8 mouse cellular contexts compared by ENCODE assay signal in genomic region chr13:60174953-60175352, GRCm38 (mm10). TPM values are rescaled to one million over a fixed set of nuclear protein-coding genes. Genes with fewer than 3 reads are reported as not detected.
A peak's percentile ranks its signal among the peaks of the same experiment; 100 is the strongest.
DNase-seq lines count a peak whose midpoint lies in the region; ATAC-seq lines count a peak whose summit lies in the region.

No protein-coding gene starts in this region.

- H3K4me1 ChIP-seq in kidney, embryonic 15.5 days, result peaks cover 38% of the 10 kb centered on the region
- H3K4me1 ChIP-seq in embryonic facial prominence, embryonic 15.5 days, result peaks cover 28% of the 10 kb centered on the region
- H3K4me1 ChIP-seq in neural tube, embryonic 15.5 days, result peaks cover 48% of the 10 kb centered on the region

- peak overlapping the region; percentile 70 for H3K4me2 ChIP-seq in kidney, embryonic 15.5 days
- peak overlapping the region; percentile 59 for H3K4me2 ChIP-seq in embryonic facial prominence, embryonic 15.5 days (replicated peaks)
- peak overlapping the region; percentile 95 for H3K4me2 ChIP-seq in neural tube, embryonic 15.5 days

- 0% methylated on average over 7 of the region's 7 CpGs for WGBS in kidney, embryonic 15.5 days
- WGBS in embryonic facial prominence, embryonic 15.5 days, result 0% methylated on average over 7 of the region's 7 CpGs
- WGBS in neural tube, embryonic 15.5 days, result under 1% methylated on average over 7 of the region's 7 CpGs

- H3K27me3 ChIP-seq in kidney, embryonic 15.5 days, result peaks cover 4% of the 10 kb centered on the region; the same call in 1 of the 2 replicates
- H3K27me3 ChIP-seq in embryonic facial prominence, embryonic 15.5 days, result no peaks in the 10 kb centered on the region
- peaks cover 10% of the 10 kb centered on the region for H3K27me3 ChIP-seq in neural tube, embryonic 15.5 days (replicated peaks)

- H3K36me3 ChIP-seq in kidney, embryonic 15.5 days, result no peaks in the 10 kb centered on the region
- H3K36me3 ChIP-seq in embryonic facial prominence, embryonic 15.5 days, result no peaks in the 10 kb centered on the region
- no peaks in the 10 kb centered on the region for H3K36me3 ChIP-seq in neural tube, embryonic 15.5 days

- no peak for ATAC-seq in kidney, embryonic 15.5 days (replicated peaks; ENCODE audit: low FRiP score)
- ATAC-seq in embryonic facial prominence, embryonic 15.5 days (ENCODE audit: insufficient number of reproducible peaks, low FRiP score, low TSS enrichment, low read depth), result no peak
- no peak for ATAC-seq in neural tube, embryonic 15.5 days (ENCODE audit: low FRiP score)
- ATAC-seq in megakaryocyte progenitor cell, adult 5-6 weeks (replicated peaks; ENCODE audit: poor library complexity), result no peak

- no peak for DNase-seq in kidney, adult 8-10 months
- DNase-seq in kidney, postnatal 10 days, result peak; percentile 26
- DNase-seq in T-cell, adult 2 months (ENCODE audit: low spot score), result no peak
- no peak for DNase-seq in testis, postnatal 14 days (ENCODE audit: low spot score)

- peak overlapping the region; percentile 87 for H3K4me3 ChIP-seq in kidney, embryonic 15.5 days (replicated peaks)
- H3K4me3 ChIP-seq in embryonic facial prominence, embryonic 15.5 days (replicated peaks), result peak overlapping the region; percentile 84
- peak overlapping the region; percentile 78 for H3K4me3 ChIP-seq in neural tube, embryonic 15.5 days (replicated peaks)

- no peaks in the 10 kb centered on the region for H3K9me3 ChIP-seq in kidney, embryonic 15.5 days (replicated peaks)
- no peaks in the 10 kb centered on the region for H3K9me3 ChIP-seq in embryonic facial prominence, embryonic 15.5 days (replicated peaks)
- H3K9me3 ChIP-seq in neural tube, embryonic 15.5 days (replicated peaks), result no peaks in the 10 kb centered on the region

- peak overlapping the region; percentile 99 for H3K27ac ChIP-seq in kidney, embryonic 15.5 days
- peak overlapping the region; percentile 100 for H3K27ac ChIP-seq in embryonic facial prominence, embryonic 15.5 days (replicated peaks)
- peak overlapping the region; percentile 93; the same call in 1 of the 2 replicates for H3K27ac ChIP-seq in neural tube, embryonic 15.5 days (replicated peaks)

- H3K9ac ChIP-seq in kidney, embryonic 15.5 days, result peak overlapping the region; percentile 96
- peak overlapping the region; percentile 94 for H3K9ac ChIP-seq in embryonic facial prominence, embryonic 15.5 days
- peak overlapping the region; percentile 85 for H3K9ac ChIP-seq in neural tube, embryonic 15.5 days (replicated peaks)

RNA-seq across cellular contexts. Expression of gene Gas1, which starts 2.2 kb away (rescaled TPM):
- polyA plus RNA-seq in kidney, embryonic 15.5 days (2015; fragmentation: Nextera tagmentation; extraction: Ambion mirVana), result 94.2 and 102 TPM in 2 replicates
- polyA plus RNA-seq in embryonic facial prominence, embryonic 15.5 days (2015; fragmentation: Nextera tagmentation; extraction: Ambion mirVana), result 236 and 242 TPM in 2 replicates
- polyA plus RNA-seq in neural tube, embryonic 15.5 days (2015; fragmentation: Nextera tagmentation; extraction: Ambion mirVana), result 16.2 and 26.7 TPM in 2 replicates
- not detected in 2 replicates for total RNA-seq in megakaryocyte progenitor cell, adult 5-6 weeks (2015)
- total RNA-seq in megakaryocyte progenitor cell, adult 5-6 weeks (2017), result not detected in 2 replicates
